Mouse (Mus musculus) CH12.LX (cell line): ENCODE data around the gene Cmah.

Experiments
- CTCF ChIP-seq, 2 experiments: IDR thresholded peaks in 1 of 2; conservative IDR thresholded peaks in 1 of 2; 2 replicates each; pipeline ENCODE4 v1.5.1; 2011 to 2012; ENCODE audit warnings: low read depth in 2 of 2, low read length in 2 of 2, improper control_type of control experiment in 1 of 2, inconsistent platforms in 1 of 2, mild to moderate bottlenecking in 1 of 2, moderate library complexity in 1 of 2
- EP300 ChIP-seq: IDR thresholded peaks from 2 replicates; pipeline ENCODE4 v1.6.1; 2011; ENCODE audit warnings: low read length, improper control_type of control experiment
- MAX ChIP-seq: IDR thresholded peaks from 2 replicates; pipeline ENCODE4 v1.6.1; 2011; ENCODE audit warnings: low read length, improper control_type of control experiment
- MAZ ChIP-seq: IDR thresholded peaks from 2 replicates; pipeline ENCODE4 v1.6.1; 2012; ENCODE audit warnings: low read depth, mild to moderate bottlenecking, inconsistent platforms, low read length, improper control_type of control experiment, moderate library complexity
- POLR2A ChIP-seq: IDR thresholded peaks from 2 replicates; pipeline ENCODE4 v1.6.1; 2011; ENCODE audit warnings: low read depth, mild to moderate bottlenecking, improper control_type of control experiment, low read length
- SMC3 ChIP-seq: IDR thresholded peaks from 2 replicates; pipeline ENCODE4 v1.6.1; 2011; ENCODE audit warnings: low read depth, low read length, improper control_type of control experiment
- TBP ChIP-seq: conservative IDR thresholded peaks from 2 replicates; pipeline ENCODE4 v1.6.1; 2011; ENCODE audit warnings: low read depth, low read length, improper control_type of control experiment
- TCF12 ChIP-seq: IDR thresholded peaks from 2 replicates; pipeline ENCODE4 v1.6.1; 2014; ENCODE audit warnings: low read depth, mild to moderate bottlenecking, inconsistent platforms, low read length, improper control_type of control experiment
- UBTF ChIP-seq: IDR thresholded peaks from 2 replicates; pipeline ENCODE4 v1.6.1; 2012; ENCODE audit warnings: low read depth, mild to moderate bottlenecking, inconsistent platforms, low read length, improper control_type of control experiment, moderate library complexity
- USF1 ChIP-seq: IDR thresholded peaks from 2 replicates; pipeline ENCODE4 v1.6.1; 2014; ENCODE audit warnings: low read depth, mild to moderate bottlenecking, inconsistent platforms, low read length, improper control_type of control experiment
- ZC3H11A ChIP-seq: IDR thresholded peaks from 2 replicates; pipeline ENCODE4 v1.6.1; 2012; ENCODE audit warnings: low read depth, mild to moderate bottlenecking, inconsistent platforms, low read length, improper control_type of control experiment
- ZKSCAN1 ChIP-seq: IDR thresholded peaks from 2 replicates; pipeline ENCODE4 v1.6.1; 2012; ENCODE audit warnings: low read depth, inconsistent platforms, low read length, improper control_type of control experiment, borderline replicate concordance

DNA sequence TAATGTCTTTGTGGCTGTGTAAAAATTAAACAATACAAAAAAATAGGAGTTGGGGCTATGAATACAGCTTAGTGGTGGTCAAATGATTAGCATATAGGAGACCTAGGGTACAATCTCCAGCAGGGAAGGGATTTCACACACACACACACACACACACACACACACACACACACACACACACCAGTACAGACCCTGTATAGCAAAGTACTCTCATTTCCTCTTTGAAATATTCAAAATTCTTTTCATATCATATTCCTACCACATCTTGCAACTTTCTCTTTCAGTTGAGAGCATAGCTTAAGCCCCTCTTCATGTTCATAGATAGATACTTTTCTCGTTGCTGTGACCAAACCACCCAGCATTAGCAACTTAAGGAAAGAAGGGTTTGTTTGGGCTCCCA is 181.7 kb downstream of the Cmah start:
- TF ChIP-seq CTCF (conservative IDR thresholded peaks at IDR 0.05 in 1 of 2, IDR thresholded peaks at IDR 0.05 in 1 of 2; ENCODE audit: low read depth in 2 of 2, low read length in 2 of 2) (no peak), POLR2A (no peak), ZC3H11A (no peak), TBP (no peak), EP300 (peak; percentile 77), SMC3 (no peak), USF1 (no peak), TCF12 (no peak), ZKSCAN1 (no peak), MAX (no peak), MAZ (no peak), UBTF (no peak)
